Mouse (Mus musculus): ENCODE data around the gene Atcay. TPM values are rescaled to one million over a fixed set of nuclear protein-coding genes. Genes with fewer than 3 reads are reported as not detected.
"Not testable (repeated sequence)": the region's sequence is repeated elsewhere in the genome, so short reads cannot be mapped to it uniquely, and the experiment has no call there.

Gene Atcay
- polyA plus RNA-seq, 1 experiment from 2014 or later, result 0.25 TPM

GRCm38 (mm10) chr10:81184765-81185164 is 45.9 kb downstream of the Atcay start:
- H3K9me3 ChIP-seq (replicated peaks), result no peaks in the 10 kb centered on the region
- H3K4me1 ChIP-seq (replicated peaks), result peaks cover 45% of the 10 kb centered on the region
- no peak overlapping the region for H3K9ac ChIP-seq
- H3K27me3 ChIP-seq, result no peaks in the 10 kb centered on the region
- peaks cover 55% of the 10 kb centered on the region for H3K36me3 ChIP-seq
- peak overlapping the region; percentile 73; the same call in 1 of the 2 replicates for H3K4me2 ChIP-seq
- 0 out of 2 replicates have a peak overlapping the region, but pooled peaks have one; percentile 74 for H3K4me3 ChIP-seq
- peak overlapping the region; percentile 95 for H3K27ac ChIP-seq
- peak; percentile 16; the same call in 1 of the 2 replicates for ATAC-seq (replicated peaks; ENCODE audit: insufficient number of reproducible peaks, insufficient read depth, low FRiP score, low read depth)
- WGBS, result 9% methylated on average over 4 of the region's 4 CpGs

DNA sequence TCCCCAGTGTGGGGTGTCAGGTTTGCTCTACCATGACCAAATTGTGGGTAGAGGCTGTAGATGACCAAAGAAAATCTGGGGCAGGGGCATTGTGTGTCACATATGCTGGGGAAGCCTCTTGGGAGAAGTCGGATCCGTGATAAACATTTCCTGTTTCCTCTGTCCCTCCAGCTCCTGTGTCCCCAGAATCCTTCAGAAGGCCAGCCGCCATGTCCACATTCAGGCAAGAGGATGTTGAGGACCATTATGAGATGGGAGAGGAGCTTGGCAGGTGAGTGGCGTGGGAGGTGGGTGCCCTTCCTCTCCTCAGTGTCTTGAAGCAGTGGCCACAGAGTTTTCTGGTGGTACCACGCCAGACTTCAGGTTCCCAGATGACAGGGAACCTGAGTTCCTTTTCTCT is 46.8 kb downstream of the Atcay start, which contains the start of gene 4930442H23Rik:
TSS of gene 4930442H23Rik (minus strand) at position 45 of the 400 bp plus-strand sequence.
- H3K4me3 ChIP-seq, result peak within 1 kb of the TSS; percentile 74
- peak within 1 kb of the TSS; percentile 78 for H3K9ac ChIP-seq
- H3K4me2 ChIP-seq, result peak within 1 kb of the TSS; percentile 73
- peak within 1 kb of the TSS; percentile 95 for H3K27ac ChIP-seq
- no peaks in the 10 kb centered on the region for H3K27me3 ChIP-seq
- H3K9me3 ChIP-seq (replicated peaks), result no peaks in the 10 kb centered on the region
- peaks cover 55% of the 10 kb centered on the region for H3K4me1 ChIP-seq (replicated peaks)
- 67% methylated on average over 5 of the region's 5 CpGs for WGBS
- peaks cover 61% of the 10 kb centered on the region for H3K36me3 ChIP-seq
- no peak for ATAC-seq (replicated peaks; ENCODE audit: insufficient number of reproducible peaks, insufficient read depth, low FRiP score, low read depth)

GRCm38 (mm10) chr10:81182336-81183333 is 48.0 kb downstream of the Atcay start, which contains the start of gene Dapk3:
TSS of gene Dapk3 (plus strand) at chr10:81183005.
- 6% methylated on average over 53 of the region's 53 CpGs for WGBS
- peak within 1 kb of the TSS; percentile 95 for H3K27ac ChIP-seq
- peak within 1 kb of the TSS; percentile 74 for H3K4me3 ChIP-seq
- peak within 1 kb of the TSS; percentile 73 for H3K4me2 ChIP-seq
- ATAC-seq (replicated peaks; ENCODE audit: insufficient number of reproducible peaks, insufficient read depth, low FRiP score, low read depth), result peak; percentile 89
- peaks cover 68% of the 10 kb centered on the region for H3K36me3 ChIP-seq
- peak within 1 kb of the TSS; percentile 78 for H3K9ac ChIP-seq
- H3K4me1 ChIP-seq (replicated peaks), result peaks cover 66% of the 10 kb centered on the region
- H3K27me3 ChIP-seq, result no peaks in the 10 kb centered on the region
- no peaks in the 10 kb centered on the region for H3K9me3 ChIP-seq (replicated peaks)

- not testable (repeated sequence) for H3K9ac ChIP-seq
- H3K27ac ChIP-seq, result peak overlapping the region; percentile 95
These were observed 48.8 kb downstream of the Atcay start for GRCm38 (mm10) chr10:81181860-81182259.

GRCm38 (mm10) chr10:81180946-81181345 is 49.7 kb downstream of the Atcay start:
- Histone ChIP-seq H3K4me1 (replicated peaks) (peaks cover 70% of the 10 kb centered on the region), H3K4me3 (no peak overlapping the region), H3K4me2 (no peak overlapping the region), H3K27me3 (no peaks in the 10 kb centered on the region), H3K9ac (no peak overlapping the region), H3K27ac (0 out of 2 replicates have a peak overlapping the region, but pooled peaks have one; percentile 16), H3K36me3 (peaks cover 62% of the 10 kb centered on the region), H3K9me3 (replicated peaks) (no peaks in the 10 kb centered on the region)
- WGBS, result 92% methylated on average over 13 of the region's 13 CpGs
- no peak for ATAC-seq (replicated peaks; ENCODE audit: insufficient number of reproducible peaks, insufficient read depth, low FRiP score, low read depth)

More at GRCm38 (mm10) chr10:81181860-81182259, 48.8 kb downstream of the Atcay start:
- Histone ChIP-seq H3K4me1 (replicated peaks) (peaks cover 69% of the 10 kb centered on the region), H3K36me3 (peaks cover 68% of the 10 kb centered on the region)
- not testable (repeated sequence) for ATAC-seq (replicated peaks; ENCODE audit: insufficient number of reproducible peaks, insufficient read depth, low FRiP score, low read depth); H3K9me3 ChIP-seq (replicated peaks); H3K27me3 ChIP-seq; H3K4me3 ChIP-seq; H3K4me2 ChIP-seq
- WGBS, result 74% methylated on average over 12 of the region's 12 CpGs

DNA sequence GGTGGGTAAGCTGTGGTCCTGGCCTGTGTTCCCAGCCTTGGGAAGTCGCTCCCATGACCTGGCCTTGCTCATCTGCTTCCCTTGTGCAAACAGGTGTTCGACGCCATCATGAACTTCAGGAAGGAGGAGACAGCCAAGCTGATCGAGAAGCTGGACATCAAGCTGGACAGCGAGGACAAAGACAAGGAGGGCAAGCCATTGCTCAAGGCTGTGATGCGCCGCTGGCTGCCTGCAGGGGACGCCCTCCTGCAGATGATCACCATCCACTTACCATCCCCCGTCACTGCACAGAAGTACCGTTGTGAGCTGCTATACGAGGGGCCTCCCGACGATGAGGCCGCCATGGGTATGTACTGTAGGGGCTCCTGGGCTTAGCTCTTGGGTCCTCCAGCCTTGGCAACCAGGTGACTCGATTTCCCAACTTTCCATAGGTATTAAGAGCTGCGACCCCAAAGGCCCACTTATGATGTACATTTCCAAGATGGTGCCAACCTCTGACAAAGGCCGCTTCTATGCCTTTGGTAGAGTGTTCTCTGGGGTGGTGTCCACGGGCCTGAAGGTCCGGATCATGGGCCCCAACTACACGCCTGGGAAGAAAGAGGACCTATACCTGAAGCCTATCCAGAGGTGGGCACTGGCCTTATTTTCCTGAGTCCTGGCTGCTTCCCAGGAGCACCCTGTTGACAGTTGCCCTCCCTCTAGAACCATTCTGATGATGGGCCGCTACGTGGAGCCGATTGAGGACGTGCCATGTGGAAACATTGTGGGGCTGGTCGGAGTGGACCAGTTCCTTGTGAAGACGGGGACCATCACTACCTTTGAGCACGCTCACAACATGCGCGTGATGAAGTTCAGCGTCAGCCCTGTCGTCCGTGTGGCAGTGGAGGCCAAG is 50.9 kb downstream of the Atcay start:
- WGBS, result 89% methylated on average over 32 of the region's 32 CpGs
- no peak for ATAC-seq (replicated peaks; ENCODE audit: insufficient number of reproducible peaks, insufficient read depth, low FRiP score, low read depth)
- peaks cover 57% of the 10 kb centered on the region for H3K36me3 ChIP-seq
- peaks cover 75% of the 10 kb centered on the region for H3K4me1 ChIP-seq (replicated peaks)
- no peak overlapping the region for H3K4me3 ChIP-seq
- peak overlapping the region; percentile 16; the same call in 1 of the 2 replicates for H3K27ac ChIP-seq
- H3K27me3 ChIP-seq, result no peaks in the 10 kb centered on the region
- 0 out of 2 replicates have a peak overlapping the region, but pooled peaks have one; percentile 11 for H3K9ac ChIP-seq
- H3K4me2 ChIP-seq, result no peak overlapping the region
- no peaks in the 10 kb centered on the region for H3K9me3 ChIP-seq (replicated peaks)

DNA sequence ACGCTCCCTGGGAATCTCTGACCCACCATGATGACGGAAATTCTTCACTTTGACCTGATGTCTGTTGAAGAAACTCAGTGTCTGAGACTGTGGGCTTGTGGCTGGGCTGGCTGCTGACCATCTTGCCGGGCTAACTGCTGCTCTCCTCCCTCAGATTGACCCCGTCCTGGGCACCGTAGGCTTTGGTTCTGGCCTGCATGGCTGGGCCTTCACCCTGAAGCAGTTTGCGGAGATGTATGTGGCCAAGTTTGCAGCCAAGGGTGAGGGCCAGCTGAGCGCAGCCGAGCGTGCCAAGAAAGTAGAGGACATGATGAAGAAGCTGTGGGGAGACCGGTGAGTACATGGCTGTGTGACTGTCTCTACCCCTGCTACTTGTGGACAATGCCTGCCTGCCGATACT is 51.7 kb downstream of the Atcay start:
- Histone ChIP-seq H3K9ac (no peak overlapping the region), H3K27me3 (no peaks in the 10 kb centered on the region), H3K4me1 (replicated peaks) (peaks cover 75% of the 10 kb centered on the region), H3K36me3 (peaks cover 52% of the 10 kb centered on the region), H3K4me3 (peak overlapping the region; percentile 95; the same call in 1 of the 2 replicates), H3K27ac (peak overlapping the region; percentile 14; the same call in 1 of the 2 replicates), H3K9me3 (replicated peaks) (no peaks in the 10 kb centered on the region), H3K4me2 (no peak overlapping the region)
- WGBS, result 90% methylated on average over 11 of the region's 11 CpGs
- ATAC-seq (replicated peaks; ENCODE audit: insufficient number of reproducible peaks, insufficient read depth, low FRiP score, low read depth), result no peak

- Histone ChIP-seq H3K27me3 (no peaks in the 10 kb centered on the region), H3K4me2 (peak overlapping the region; percentile 84), H3K36me3 (peaks cover 50% of the 10 kb centered on the region), H3K27ac (peak overlapping the region; percentile 91), H3K9ac (peak overlapping the region; percentile 97), H3K9me3 (replicated peaks) (no peaks in the 10 kb centered on the region), H3K4me1 (replicated peaks) (peaks cover 77% of the 10 kb centered on the region), H3K4me3 (peak overlapping the region; percentile 95)
- WGBS, result 52% methylated on average over 14 of the region's 14 CpGs
- no peak for ATAC-seq (replicated peaks; ENCODE audit: insufficient number of reproducible peaks, insufficient read depth, low FRiP score, low read depth)
These were observed 52.5 kb downstream of the Atcay start for GRCm38 (mm10) chr10:81177958-81178712.

DNA sequence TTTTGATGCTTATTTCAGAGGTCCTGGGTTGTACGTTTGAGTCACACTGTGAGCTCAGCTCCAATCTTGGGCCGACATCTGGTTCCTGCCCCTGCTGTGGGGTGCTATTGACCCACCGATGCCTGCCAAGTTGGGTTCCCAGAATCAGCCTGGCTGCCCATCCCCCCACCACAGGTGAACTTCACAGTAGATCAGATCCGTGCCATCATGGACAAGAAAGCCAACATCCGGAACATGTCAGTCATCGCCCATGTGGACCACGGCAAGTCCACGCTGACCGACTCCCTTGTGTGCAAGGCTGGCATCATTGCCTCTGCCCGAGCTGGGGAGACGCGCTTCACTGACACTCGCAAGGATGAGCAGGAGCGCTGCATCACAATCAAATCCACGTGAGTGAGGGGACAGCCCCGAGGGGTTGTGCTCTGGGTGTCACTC is 53.1 kb downstream of the Atcay start:
- Histone ChIP-seq H3K9me3 (replicated peaks) (no peaks in the 10 kb centered on the region), H3K9ac (peak overlapping the region; percentile 97), H3K4me2 (peak overlapping the region; percentile 84), H3K36me3 (peaks cover 50% of the 10 kb centered on the region), H3K4me3 (peak overlapping the region; percentile 95), H3K27me3 (no peaks in the 10 kb centered on the region), H3K27ac (peak overlapping the region; percentile 91), H3K4me1 (replicated peaks) (peaks cover 81% of the 10 kb centered on the region)
- ATAC-seq (replicated peaks; ENCODE audit: insufficient number of reproducible peaks, insufficient read depth, low FRiP score, low read depth), result no peak
- WGBS, result 6% methylated on average over 16 of the region's 16 CpGs
